Mouse (Mus musculus) ovary, postnatal 36 days (tissue): ENCODE results near the gene Sox6.
"Not testable (repeated sequence)": the region's sequence is repeated elsewhere in the genome, so short reads cannot be mapped to it uniquely, and the experiment has no call there.

Experiments used
- DNase-seq: peaks from one replicate; pipeline ENCODE4 v3.0.0; 2022; ENCODE audit warnings: low spot score, mixed read lengths

Gene Sox6

DNA sequence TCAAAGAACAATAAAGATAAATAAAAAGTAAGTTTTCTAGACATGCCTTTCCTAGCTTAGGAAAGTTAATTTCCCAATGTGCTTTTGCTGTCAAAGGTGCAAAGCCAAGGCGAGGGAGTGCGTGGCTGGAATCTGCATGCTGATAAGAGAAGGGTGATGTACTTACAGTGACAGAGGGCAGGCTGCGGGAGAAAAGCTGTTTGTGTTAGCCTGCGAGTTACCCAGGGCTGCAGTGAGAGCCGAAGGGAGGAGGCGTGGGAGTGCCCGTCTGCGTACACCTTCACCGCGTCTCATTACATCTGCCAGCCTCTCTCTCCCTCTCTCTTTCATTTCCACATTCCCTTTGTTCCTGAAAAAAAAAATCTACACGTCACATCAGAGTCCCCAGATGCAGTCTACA lies at the start of gene Sox6:
Gene Sox6 (minus strand): TSS at position 286 of the 400 bp plus-strand sequence.
- DNase-seq = peak; percentile 36

DNA sequence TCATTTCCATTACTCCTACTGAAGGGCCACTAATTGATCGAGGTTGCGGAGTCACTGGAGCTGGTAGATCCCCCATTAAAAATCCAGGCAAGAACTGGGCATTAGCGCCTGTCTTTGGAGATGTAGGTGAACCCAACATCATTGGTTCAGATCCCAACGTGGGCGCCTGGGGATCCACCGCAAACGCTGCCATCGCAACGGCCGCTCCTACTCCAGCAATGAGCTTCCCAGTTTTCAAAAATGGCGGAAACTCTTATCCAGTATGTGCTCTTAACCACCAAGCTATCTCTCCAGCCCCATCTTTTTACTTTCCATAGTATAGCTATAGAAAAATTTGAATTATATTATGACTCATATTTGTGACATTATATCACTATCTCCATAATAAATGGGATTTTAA lies 45.8 kb upstream of the Sox6 start, which contains the start of gene Gm4353:
Gene Gm4353 (minus strand): TSS at position 270 of the 400 bp plus-strand sequence.
- DNase-seq = not testable (repeated sequence)

DNA sequence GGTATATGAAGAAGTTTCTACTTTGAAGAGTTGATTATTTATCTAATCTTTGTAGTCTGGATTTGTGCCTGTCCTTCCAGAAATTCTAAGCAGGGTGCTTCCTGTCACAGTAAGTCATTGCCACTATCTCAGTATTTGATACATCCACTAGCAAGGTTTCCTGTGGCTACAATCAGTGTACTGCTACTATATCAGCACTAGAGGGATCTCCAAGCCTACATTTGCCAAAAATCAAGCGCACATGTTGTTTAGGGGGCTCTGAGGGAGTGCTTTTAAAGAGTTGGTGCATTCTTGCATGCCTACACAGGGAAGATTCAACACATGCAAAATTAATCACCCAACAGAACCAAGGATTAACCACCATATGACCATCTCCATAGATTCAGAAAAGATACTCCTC lies 22.1 kb upstream of the Sox6 start:
- no peak for DNase-seq

DNA sequence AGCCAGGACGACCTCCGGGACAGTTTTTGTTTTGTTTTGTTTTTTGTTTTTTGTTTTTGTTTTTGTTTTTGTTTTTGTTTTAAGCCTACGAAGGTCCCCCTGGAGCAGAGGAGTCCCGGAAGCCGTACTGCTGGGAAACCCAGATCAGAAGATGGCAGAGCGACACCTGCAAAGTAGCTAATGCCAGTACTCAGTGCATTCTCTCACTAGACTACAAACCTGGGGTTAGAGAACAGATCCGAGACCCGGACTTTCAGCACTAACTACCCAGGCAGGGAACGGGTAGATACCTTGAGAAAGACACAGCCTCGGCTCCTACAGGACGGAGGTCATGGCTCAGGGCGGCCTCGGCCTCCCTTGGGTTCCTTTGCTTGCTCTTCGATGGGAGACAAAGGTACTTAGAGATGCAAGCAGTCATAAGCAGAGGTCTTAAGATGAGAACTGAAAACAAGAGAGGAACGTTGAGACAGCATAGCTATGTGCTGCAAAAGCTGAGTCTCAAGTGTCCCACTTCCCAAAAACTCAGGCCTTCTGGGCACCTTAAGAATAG lies 1.9 kb upstream of the Sox6 start:
- no peak for DNase-seq

DNA sequence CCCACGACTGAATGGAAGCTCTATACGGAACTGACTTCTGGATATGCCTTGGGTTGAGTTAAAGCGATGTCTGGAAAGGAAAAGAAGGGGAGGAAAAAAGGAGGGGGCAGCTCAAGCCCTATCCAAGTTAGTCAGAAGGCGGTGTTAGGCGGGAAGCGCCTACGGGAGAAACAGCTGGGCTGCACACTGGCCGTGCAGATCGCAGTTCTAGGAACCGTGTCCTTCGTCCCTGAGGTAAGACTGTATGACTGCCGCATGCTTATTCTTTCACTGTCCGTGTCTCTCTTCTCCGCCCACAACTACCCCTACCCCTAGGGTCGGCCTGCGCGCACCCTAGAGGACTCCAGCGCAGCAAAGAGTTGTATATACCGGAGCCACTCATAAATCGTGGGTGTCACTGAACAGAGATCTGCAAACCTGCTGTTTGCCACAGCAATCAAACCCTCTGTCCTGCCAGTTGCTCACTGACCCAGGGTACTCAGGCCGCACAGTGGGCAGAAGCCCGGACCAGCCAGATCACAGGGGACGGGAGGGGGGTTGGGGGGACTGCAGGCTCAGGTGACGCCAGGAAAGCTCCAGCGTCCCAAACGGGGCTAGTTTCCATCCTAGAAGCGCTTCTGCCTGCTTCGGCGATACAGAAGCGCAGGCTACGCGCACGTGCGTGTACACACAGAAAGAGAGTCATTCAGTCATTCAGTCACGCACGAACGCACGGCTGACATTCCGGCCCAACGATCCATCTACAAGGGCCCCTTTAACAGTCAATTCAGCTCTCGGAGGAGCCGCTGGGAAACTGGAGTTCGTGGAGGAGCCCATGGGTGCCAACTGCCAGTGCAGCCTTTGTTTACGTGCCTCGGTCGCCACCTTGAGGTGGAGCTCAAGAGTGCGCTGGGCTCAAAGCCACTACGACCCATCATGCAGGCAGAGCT lies 1.2 kb upstream of the Sox6 start:
- peak; percentile 85 for DNase-seq

DNA sequence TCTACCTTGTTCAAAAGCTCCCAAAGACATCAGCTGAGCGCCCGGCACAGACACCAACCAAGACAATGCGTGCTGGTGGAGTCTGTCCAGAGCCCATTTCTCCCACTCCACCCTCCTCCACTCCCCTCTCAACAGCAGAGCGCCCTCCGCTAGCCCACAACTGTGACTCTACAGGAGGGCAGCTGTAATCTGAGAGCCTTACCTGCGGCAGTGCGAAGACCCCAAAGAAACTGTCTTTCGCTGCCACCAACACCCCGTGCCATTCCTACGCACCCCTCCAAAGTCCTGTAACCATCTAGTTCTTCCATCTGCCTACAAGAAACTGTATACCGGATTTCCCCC lies 571 bp upstream of the Sox6 start, which contains the start of gene 1110004F10Rik:
Gene 1110004F10Rik (plus strand): TSS at position 202 of the 342 bp plus-strand sequence.
- DNase-seq = peak; percentile 5

DNA sequence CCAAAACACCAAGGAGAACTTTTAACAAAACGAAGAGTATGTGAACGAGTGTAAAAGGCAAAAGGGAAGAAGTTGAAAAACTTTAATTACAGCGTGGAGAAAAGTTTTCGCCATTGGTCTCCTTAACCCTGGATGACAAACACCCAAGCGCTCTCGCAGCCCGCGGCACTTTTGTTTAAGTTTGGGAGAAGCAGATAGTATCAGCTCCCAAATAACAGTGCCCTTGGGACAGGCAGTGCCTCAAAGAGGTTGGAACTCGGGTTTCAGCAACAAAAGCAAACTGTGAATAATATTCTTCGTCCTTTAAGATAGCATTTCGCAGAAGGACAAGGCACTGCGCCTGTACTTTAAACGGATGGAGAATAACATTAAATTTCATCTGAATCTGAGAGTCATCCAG lies 572 bp downstream of the Sox6 start:
- DNase-seq = no peak

DNA sequence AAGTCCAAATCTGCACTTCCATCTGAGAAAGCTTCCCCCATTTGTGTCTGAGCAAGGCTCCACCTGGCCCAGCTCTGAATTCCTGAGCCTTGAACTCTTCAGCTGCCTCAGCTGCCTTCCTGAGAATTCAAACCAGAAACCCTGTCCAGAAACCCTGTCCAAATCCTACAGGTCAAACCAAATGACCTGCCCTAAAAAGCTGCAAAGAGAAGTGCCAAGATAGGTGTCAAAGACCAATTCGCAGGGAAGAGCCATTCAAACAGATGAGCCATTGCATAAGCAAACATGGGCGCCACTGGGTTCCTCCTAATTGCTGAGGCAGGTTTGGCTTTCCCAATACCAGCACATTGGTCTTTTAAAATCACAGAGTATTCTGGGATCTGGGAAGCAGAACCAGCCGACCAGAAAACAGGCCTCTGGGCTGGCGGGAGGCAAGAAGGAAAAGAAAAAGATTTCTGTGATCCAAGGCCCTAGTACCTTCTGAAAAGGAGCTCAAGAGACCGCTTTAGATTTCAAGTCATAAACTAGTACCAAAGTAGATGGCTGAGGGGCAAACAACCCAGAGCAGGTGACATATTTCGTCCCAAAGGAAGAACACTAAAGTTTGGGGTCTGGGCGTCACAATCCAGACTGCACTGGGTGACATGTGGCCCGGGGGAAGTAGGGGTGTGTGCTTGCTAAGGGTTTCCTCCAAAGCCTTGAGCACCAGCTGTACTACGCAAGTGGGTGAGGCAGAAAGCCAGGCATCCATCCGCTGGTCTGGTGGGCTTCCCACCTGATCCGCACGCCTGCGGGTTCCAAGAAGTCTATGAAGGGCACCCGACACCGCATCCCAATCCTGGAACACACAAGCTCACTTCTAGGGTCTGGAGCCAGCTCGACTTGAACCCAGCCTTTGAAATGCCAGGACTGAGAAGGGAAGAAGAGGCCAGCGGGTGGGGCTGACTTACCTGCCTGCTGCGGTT lies 1.7 kb downstream of the Sox6 start:
- no peak for DNase-seq

DNA sequence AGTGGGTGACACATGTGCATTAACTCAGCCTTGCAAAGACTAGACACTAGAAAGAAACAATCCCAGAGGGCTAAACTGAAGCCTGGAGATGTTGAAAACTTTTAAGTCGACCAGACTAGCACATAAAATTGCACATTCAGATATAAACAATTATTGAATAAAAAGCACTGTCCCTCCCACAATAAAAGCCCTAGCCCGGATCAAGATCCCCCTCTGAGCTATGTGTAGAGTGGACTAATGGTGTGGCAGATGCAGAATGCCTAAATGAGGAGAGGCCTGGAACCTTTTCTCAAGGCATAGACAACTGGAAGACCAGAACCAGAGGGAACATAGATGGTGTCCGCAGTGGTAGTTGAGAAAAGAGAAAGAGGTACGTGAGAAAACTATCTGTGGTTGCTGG lies 3.1 kb downstream of the Sox6 start:
- no peak for DNase-seq

DNA sequence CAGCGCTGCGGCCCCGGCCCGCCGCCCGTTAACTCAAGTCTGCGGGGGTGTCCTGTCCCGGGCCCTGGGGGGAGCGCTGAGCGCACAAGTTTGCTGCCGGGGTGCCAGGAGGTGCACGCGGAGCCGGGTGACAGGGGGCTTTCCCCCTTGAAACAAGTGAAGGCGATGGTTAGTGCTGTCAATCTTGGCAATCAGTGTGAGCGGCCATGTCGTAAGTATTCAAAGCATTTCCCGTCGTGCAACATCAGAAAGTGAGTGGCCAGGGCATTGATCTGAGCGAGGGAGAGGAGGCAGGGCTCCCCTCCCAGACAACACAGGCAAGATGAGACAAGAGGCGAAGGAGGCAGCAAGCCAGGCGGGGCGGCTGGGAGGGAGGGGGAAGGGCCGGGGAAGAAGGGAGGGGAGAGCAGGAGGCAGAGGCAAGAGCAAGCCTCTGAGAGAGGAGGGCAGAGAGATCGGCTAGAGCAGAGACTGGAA lies 4.3 kb downstream of the Sox6 start:
- DNase-seq = peak; percentile 50

DNA sequence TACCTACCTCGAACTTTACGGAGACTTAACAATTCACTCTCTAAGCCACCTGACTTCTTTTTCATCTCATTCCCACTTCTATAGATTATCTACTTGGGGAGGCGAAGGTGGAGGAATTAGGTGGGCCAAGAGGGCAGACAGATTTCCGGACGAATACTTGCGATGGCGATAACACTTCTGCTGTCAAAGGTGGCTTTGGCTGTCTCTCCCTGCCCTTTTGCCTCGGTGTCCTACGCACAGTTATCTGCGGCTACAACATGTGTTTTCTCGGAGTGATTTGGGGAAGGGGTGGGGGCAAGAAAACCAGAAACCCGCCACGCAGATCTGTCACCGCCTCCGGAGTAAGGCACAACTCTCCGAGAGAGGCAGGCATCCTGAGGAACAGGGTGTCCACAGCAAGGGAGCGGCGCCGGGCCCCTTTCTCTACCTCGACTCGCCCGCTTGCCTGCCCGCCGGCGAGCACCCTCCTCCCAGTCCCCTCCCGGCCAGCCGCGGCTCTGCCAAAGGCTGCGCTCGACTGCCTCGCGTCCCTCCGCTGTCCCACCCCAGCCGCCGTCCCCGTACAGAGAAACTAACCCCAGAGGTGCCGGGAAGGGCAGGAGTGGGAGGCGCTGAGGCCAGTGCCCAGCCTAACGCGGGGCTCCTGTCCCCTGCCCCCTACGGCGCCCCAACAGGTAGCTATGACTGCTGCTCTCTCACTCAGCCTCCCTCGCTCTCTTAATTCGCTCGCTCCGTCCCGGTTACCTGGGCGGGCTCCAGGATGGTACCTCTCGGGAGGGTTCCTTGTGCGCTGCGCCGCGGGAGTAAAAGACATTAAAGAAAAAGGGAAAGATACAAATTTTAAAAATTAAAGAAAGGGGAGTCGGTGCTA lies 5.0 kb downstream of the Sox6 start:
- peak; percentile 60 for DNase-seq

DNA sequence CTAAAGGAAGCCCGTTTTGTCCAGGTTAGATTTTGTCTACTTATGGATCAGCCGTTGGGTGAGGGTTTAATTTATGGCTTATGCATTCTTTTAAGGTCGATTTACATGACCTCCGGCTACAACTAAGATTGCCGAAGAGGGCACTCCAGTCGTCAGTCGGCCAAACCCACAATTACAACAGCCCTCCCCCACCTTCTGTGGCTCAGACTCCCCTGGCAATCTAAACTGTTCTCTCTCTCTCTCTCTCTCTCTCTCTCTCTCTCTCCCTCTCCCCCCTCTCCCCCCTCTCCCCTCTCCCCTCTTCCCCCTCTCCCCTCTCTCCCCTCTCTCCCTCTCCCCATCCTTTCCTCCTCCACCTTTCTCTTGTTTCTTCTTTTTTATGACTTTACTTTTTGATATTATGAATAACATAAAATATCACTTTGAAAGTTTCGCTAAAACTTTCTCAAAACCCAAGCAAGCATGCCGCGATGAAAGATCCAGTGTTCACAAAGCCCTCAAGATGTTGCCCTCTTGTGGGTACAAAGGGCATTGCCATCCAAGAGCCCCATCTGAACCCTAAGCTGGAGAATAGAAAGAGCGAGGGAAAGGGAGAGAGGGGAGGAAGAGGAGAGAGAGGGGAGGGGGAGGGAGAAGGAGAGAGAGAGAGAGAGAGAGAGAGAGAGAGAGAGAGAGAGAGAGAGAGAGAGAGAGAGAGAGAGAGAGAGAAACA lies 5.8 kb downstream of the Sox6 start:
- DNase-seq = peak; percentile 62

DNA sequence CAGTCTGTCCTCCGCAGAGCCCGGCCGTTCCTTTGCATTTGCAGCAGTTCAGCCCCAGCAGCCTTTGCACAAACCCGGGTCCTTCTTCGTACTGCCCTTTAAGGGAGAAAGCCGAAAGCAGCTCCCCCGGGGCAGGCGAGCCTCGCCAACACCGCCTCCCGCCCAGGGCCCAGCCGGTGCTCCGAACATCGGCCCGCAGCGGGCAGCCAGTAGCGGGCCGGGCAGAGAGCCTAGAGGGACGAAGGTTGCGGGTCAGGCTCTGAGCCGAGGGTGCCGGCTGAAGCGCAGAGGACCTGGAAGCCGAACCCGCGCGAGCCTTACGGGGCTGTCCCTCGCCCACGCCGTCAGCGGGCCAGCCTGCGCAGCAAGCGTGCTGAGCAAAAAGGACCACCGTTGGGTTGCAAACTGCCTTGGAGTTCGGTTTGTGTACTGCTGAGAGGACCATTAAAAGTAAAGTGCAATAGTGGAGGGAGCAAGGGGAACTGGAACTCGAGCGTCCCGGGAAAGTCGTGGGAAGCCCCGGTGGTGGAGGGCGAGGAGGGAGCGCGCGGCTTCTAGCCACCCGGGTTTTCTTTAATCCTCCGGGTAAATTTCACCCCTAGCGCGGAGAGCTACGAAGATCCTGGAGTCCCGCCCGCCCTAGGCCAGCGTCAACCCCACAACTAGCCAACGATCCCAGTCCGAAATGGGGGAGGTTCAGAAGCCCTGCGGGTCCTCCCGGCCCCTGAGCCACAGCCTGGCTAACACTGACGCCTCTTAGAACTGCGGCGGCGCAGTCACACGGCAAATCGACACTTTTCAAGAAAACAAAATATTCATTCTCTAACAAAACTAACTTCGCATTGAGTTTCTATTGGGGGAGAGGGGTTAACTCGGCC lies 6.6 kb downstream of the Sox6 start:
- DNase-seq = peak; percentile 73

DNA sequence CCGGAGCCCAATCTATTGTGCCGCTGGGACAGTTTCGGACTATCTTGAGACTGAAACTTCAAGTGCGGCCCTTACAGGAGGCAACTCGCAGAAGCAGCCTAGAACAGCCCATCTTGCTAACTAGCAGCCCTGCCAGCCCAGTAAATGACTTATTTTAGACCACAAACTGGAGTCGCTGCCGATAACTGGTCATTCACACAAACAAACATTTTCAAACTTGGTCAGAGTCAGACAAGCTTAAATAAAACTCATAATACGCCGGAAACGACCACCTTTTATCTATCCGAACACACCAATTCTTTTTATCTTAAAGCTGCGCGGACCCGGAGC lies 7.2 kb downstream of the Sox6 start:
- no peak for DNase-seq

DNA sequence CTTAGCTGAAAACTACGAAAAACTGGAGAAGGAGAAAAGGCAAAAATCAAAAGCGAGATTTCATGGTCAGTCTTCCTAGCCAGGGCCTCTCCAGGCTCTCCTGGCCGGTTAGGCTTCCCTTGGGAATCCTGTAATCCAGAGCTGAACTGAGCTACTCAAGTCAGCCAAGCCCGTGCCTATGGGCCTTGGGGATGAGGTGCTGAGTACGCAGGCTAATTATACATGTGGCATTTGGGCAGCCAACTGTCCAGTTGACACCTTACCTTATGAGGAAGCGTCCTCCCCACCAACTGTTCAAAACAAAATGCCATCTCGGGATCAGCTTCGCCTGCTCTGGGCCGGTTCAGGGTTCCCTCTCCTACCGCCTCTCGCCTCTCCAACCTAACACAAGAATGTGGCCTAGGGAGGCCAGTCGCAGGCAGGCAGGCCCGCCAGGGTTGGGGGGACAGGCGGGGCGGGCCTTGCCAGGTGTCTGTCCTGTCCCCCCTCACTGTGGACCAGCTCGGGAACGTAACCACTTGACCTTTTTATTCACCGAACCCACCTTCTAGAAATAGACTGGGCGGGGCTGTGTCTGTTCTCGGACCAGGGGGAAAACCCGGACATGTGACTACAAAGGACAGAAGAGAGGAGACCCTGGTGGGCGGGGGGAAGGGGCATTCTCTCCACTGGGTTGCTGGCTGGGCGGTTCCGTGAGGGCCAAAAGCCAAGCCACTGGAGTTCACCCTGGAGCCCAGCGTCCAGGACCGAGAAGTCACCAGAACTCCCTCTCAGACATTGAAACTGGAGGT lies 7.8 kb downstream of the Sox6 start:
- peak; percentile 29 for DNase-seq

DNA sequence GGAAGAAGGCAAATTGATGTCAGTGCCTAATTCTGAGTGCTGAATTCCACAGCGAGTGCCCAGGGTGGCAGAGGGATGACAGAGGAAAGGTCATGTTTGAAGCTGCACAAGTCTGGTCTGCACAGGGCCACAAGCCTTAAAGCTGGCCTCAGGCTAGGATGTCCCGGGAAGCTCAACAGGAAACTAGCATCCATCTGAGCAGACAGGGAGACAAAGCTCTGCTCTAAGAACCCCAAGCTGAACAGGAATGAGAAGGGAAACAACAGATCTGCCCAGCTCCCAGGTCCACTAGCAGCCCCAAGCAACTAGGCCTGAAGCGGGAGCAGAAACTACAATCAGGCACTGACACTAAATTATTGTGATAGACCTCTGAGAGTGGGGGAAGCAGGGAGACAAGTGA lies 8.6 kb downstream of the Sox6 start:
- no peak for DNase-seq

DNA sequence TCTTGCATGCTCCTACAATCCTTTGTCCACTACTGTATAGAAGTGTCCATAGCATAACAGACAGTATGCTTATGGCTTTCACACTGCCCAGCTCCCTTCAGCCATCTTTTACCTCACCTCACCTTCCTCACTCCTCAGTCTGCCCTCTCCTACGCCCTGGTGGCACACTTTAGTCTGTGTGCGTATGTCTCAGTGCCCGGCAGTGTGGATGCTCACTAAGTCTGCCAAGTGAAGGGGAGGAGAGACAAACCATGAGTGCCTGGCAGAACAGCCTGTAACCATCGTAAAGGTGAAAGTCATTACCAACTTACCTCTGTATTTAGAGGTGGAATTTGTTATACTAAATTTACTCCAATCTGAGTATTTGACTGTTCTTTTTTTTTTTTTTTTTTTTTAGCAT lies 35.9 kb downstream of the Sox6 start:
- no peak for DNase-seq

DNA sequence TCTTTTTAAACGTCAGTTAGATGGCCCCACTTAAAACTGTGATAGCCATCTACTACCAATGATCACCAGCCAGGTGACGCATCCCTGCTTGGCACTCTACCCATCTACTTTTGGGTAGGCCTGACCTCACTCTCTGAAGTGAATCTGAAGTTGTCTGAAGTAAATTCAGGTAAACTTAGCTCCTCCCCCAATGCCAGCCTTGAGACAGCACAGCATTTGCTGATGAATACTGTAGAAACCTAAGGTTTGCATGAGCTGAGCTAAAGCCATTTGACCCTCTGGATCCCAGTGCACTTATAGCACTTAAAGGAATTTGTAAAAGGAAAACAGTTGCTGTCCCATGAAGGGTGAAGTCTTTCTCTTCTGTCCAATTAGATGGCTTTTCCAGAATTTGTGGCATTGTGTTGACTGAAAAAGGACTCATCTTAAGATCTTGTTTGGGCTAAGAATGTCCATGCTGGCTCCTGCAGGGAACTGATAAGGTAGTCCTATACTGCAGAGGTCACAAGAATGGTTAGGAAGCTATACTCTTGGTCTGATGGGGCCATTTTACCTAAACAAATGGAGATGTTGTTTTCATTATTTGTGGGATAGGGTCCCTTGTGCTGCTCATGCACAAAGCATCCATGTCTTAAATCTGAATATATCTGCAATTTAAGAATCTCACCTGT lies 50.4 kb downstream of the Sox6 start:
- DNase-seq = no peak
